Mouse (Mus musculus) small intestine, adult 2 months (tissue): ENCODE results near the gene Exoc2.

Experiments
- CTCF ChIP-seq: fragments of 200-500 bp; IDR thresholded peaks from 2 replicates; pipeline ENCODE4 v1.5.1; 2012; ENCODE audit warnings: low read depth, mild to moderate bottlenecking, control low read depth, inconsistent platforms, low read length, moderate library complexity, mixed read lengths; ENCODE audit not compliant: insufficient replicate concordance, insufficient read length; ENCODE audit errors: extremely low read depth
- POLR2A ChIP-seq: fragments of 200-500 bp; IDR thresholded peaks from 2 replicates; pipeline ENCODE4 v1.6.1; 2012; ENCODE audit warnings: low read depth, mild to moderate bottlenecking, control low read depth, inconsistent platforms, low read length, moderate library complexity

- no peak for TF ChIP-seq CTCF
- no peak for TF ChIP-seq POLR2A
Measured at GRCm38 (mm10) chr13:30820555-30820954, 153.3 kb downstream of the Exoc2 start.
